Mouse (Mus musculus): ENCODE results near the gene Mrpl55.

DNA sequence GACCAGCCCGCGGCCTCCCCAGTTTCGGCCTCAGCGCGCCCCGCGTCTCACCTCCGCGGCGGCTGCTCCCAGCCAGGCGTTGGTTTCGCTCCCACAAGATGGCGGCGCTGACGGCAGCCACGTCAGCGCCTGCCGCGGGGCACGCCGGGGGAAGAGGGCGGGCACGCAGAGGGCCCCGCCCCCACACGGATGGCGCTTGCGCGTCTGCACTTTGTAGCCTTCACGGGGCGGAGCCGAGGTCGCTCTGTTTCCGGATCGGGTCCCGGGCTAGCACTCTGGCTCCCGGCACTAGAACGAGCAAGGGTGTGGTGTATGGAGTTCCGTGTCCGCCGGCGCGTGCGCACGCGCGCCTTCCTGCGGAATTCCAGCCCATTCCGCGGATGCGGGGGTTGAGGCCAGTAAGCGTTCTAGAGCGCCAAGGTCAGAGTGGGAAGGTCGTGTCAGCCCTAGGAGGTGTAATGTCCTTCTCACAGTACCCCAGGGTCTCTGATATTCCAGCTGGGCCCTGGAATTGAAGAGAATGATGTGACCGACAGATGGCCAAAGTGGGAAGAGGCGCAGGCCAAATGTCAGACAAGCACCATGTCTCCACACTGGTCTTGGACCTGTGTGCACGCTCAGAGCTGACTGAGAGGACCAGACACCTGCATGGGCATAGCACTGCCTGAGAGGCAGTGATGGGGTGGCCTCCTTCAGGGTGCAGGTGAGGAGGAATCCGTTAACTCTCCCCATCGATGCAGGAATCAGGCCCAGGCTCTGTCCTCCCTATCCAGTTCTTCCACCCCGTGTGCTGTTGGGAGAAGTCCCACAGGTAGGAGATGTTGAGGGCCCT lies 26.1 kb downstream of the Mrpl55 start, which contains the start of gene Arf1:
- TF ChIP-seq ZNF384 (IDR thresholded peaks at IDR 0.05; ENCODE audit: low read depth, low read length) (no peak), HCFC1 (IDR thresholded peaks at IDR 0.05; ENCODE audit: borderline replicate concordance, insufficient read depth, low read length) (peak; percentile 71), ZC3H11A (IDR thresholded peaks at IDR 0.05; ENCODE audit: borderline replicate concordance, low read depth, low read length) (no peak), MAFK (IDR thresholded peaks at IDR 0.05; ENCODE audit: insufficient read depth, low read depth, low read length) (no peak), CHD2 (IDR thresholded peaks at IDR 0.05; ENCODE audit: low read depth, low read length) (no peak)

Measured in ES-E14 (cell line).